Mouse (Mus musculus) cortical plate, adult 2 months (tissue): ENCODE data around the gene Ski.

Source experiments
- CTCF ChIP-seq: fragments of 200-500 bp; IDR thresholded peaks from 2 replicates; pipeline ENCODE4 v1.5.1; 2011; ENCODE audit warnings: mild to moderate bottlenecking, control low read depth, low read length; ENCODE audit not compliant: insufficient read depth; ENCODE audit errors: extremely low read depth
- POLR2A ChIP-seq: fragments of 200-500 bp; IDR thresholded peaks from 2 replicates; pipeline ENCODE4 v1.6.1; 2011; ENCODE audit warnings: mild to moderate bottlenecking, low read length, control low read depth; ENCODE audit not compliant: insufficient read depth; ENCODE audit errors: extremely low read depth

GRCm38 (mm10) chr4:155184248-155185070 lies 37.9 kb downstream of the Ski start:
- no peak for TF ChIP-seq CTCF
- TF ChIP-seq POLR2A: no peak
